Mouse (Mus musculus): ENCODE measurements around the gene Usp36. TPM values are rescaled to one million over a fixed set of nuclear protein-coding genes. Genes with fewer than 3 reads are reported as not detected.

The Usp36 gene
- polyA plus RNA-seq, 1 experiment, result 10.4 TPM

GRCm38 (mm10) chr11:118227650-118228049 lies 62.4 kb downstream of the Usp36 start:
- WGBS, result 52% methylated on average over 7 of the region's 7 CpGs
- DNase-seq (ENCODE audit: low read depth, low spot score), result no peak

GRCm38 (mm10) chr11:118226850-118227249 lies 63.2 kb downstream of the Usp36 start:
- no peak for DNase-seq (ENCODE audit: low read depth, low spot score)
- 82% methylated on average over 7 of the region's 7 CpGs for WGBS

- no peak for DNase-seq (ENCODE audit: low read depth, low spot score)
- WGBS, result 74% methylated on average over 1 of the region's 1 CpGs
Measured at GRCm38 (mm10) chr11:118225862-118226261, 64.2 kb downstream of the Usp36 start.

GRCm38 (mm10) chr11:118225056-118225836 lies 64.8 kb downstream of the Usp36 start:
- DNase-seq (ENCODE audit: low read depth, low spot score), result no peak
- 80% methylated on average over 12 of the region's 12 CpGs for WGBS

- DNase-seq (ENCODE audit: low read depth, low spot score), result no peak
- 85% methylated on average over 10 of the region's 10 CpGs for WGBS
Measured at GRCm38 (mm10) chr11:118223416-118224067, 66.5 kb downstream of the Usp36 start.

GRCm38 (mm10) chr11:118222917-118223316 lies 67.1 kb downstream of the Usp36 start:
- WGBS, result 85% methylated on average over 5 of the region's 5 CpGs
- DNase-seq (ENCODE audit: low read depth, low spot score), result no peak

DNA sequence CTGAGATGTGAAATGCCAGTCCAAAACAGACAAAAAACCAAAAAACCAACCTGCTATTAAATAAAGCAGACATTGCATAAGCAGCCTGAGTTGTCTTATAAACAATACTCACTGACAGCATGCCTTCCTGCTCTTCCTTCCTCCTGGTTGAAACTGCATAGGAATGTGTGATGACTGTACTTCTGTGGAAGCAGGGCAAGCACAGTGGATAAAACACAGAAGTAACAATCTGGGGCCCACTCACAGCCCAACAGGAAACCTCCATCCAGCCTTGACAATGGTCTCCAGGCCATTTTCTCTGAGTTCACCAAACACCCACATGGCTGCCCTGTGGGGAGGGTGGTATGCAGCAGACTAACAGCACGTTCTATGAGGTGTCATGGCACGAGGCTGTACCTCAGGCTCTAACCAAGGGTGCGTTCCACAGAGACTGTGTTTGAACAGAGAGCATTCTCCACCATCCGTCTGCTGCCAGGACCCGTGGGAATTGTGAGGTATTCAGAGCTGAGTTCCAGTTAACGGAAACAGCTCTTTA lies 67.6 kb downstream of the Usp36 start:
- 62% methylated on average over 6 of the region's 6 CpGs for WGBS
- DNase-seq (ENCODE audit: low read depth, low spot score), result no peak

DNA sequence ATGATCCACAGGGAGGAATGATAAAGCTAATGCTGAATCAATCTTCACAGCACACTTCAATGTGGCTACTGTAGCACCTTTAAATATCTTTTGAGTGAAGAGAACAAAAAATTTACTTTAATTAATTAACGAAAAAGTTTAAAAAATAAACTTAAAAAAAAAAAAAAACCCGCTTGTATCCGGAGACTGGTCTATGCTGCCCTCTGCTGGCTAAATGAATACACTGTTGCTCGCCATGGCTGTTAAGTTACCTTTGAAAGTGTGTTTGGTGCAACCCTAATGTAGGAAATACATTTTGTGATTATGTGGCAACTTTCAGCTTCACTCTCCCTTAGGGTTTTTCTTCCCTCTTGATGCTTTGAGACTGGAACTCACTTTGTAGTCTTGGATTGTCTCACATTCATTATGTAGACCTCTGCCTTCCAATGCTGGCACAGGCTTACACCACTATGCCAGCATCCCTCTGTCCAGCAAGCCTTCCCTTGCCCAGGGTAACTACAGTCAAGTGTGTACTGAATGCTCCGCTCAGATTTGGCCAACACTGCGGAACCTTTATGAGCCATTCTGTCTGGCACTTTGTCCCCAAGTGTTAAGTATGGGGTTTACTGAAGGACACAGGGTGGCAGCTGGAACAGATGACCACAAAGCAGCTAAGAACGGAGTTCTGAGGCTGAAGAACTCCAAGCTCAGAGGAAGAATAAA lies 69.3 kb downstream of the Usp36 start:
- 22% methylated on average over 7 of the region's 7 CpGs for WGBS
- DNase-seq (ENCODE audit: low read depth, low spot score), result no peak

- no peak for DNase-seq (ENCODE audit: low read depth, low spot score)
- WGBS, result 93% methylated on average over 4 of the region's 4 CpGs
Measured at GRCm38 (mm10) chr11:118219066-118219465, 71.0 kb downstream of the Usp36 start.

DNA sequence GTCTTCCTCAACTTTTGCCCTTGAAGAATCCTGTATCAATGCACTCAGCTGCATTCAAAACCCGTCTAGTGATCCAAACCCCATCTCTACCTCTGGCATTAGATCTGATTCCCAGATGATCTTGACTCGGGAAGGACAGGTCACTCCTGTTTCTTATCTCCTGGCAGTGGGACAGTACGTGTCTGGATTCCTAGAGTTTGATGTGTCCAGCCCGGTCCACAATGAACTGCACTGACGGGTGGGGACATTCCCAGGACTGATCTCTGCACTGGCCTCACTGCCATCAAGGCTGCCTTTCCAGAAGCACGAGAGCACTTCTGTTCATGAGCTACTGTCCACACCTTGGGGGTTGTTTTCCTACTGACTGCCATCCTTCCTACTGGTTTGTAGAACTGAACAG lies 73.6 kb downstream of the Usp36 start:
- 32% methylated on average over 6 of the region's 6 CpGs for WGBS
- DNase-seq (ENCODE audit: low read depth, low spot score), result no peak

- no peak for DNase-seq (ENCODE audit: low read depth, low spot score)
Measured at GRCm38 (mm10) chr11:118215928-118216458, 74.1 kb downstream of the Usp36 start.

DNA sequence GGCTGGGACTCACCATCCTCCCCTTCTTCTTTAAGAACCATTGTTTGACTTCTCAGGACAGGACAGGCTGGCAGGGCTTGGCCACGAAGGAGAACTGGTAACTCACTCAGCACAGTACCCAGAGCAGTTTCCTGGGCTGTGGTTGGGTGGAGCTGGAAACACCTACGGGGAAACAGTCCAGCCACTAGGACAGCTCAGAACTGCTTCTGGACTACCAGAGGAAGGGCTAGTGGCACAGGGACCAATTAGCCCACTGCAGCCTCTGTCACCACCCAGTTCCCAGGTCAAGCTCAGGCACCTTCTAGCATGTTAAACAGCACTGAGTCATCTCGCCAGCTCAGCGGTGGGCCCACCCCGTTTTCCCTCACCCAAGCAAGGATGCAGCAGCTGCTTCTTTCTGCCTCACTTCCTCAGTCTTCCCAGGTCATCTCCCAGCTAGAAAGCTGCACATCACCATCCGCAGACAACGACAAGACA lies 77.4 kb downstream of the Usp36 start:
- peak; percentile 59 for DNase-seq (ENCODE audit: low read depth, low spot score)
- 21% methylated on average over 7 of the region's 7 CpGs for WGBS

More at GRCm38 (mm10) chr11:118215928-118216458, 74.1 kb downstream of the Usp36 start:
- 22% methylated on average over 5 of the region's 5 CpGs for WGBS

GRCm38 (mm10) chr11:118211749-118212635 lies 78.1 kb downstream of the Usp36 start:
- WGBS, result 19% methylated on average over 10 of the region's 10 CpGs
- no peak for DNase-seq (ENCODE audit: low read depth, low spot score)

DNA sequence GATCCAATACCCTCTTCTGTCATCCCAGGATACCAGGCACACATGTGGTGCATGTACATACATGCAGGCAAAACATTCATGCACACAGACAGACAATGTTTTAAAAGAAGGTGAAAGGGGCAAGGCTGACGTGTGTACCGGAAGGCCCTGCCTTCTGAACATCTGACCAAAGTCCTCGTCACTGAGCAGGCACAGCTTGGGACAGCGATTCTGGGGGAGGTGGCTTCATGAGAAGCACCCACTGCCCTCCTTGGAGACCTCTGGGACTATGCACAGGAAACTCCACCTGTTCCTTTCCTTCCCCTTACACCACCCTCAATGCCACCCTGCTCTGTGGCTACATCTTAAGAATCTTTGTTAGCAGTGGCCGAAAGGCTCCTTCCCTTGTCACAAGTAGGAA lies 79.1 kb downstream of the Usp36 start:
- no peak for DNase-seq (ENCODE audit: low read depth, low spot score)
- WGBS, result 42% methylated on average over 5 of the region's 5 CpGs

DNA sequence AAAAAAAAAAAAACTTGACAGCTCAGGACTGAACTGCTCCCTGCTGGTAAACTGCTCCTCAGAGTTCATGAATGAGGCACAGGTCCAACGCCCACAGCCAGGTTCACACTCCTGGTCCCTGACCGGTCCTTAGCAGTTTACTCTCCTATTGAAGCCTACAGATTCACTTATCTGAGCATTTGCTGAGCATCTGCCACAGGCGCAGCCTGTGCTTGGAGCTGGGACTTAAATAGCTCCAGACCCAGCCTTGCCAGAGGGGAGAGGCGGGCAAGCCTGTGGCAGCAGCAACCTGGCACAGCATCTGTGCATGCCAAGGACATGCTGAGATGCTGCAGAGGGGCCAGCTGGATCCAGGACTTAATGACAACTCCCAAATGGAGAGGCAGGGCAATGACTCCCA lies 79.9 kb downstream of the Usp36 start:
- WGBS, result 76% methylated on average over 4 of the region's 4 CpGs
- no peak for DNase-seq (ENCODE audit: low read depth, low spot score)
